Mouse (Mus musculus) right cerebral cortex, postnatal 10 days (tissue): ENCODE results near the gene Maats1.

Experiments
- DNase-seq, 2 experiments: peaks; one replicate each; pipeline ENCODE4 v3.0.0; 2021; ENCODE audit warnings: low spot score in 2 of 2

Gene Maats1

DNA sequence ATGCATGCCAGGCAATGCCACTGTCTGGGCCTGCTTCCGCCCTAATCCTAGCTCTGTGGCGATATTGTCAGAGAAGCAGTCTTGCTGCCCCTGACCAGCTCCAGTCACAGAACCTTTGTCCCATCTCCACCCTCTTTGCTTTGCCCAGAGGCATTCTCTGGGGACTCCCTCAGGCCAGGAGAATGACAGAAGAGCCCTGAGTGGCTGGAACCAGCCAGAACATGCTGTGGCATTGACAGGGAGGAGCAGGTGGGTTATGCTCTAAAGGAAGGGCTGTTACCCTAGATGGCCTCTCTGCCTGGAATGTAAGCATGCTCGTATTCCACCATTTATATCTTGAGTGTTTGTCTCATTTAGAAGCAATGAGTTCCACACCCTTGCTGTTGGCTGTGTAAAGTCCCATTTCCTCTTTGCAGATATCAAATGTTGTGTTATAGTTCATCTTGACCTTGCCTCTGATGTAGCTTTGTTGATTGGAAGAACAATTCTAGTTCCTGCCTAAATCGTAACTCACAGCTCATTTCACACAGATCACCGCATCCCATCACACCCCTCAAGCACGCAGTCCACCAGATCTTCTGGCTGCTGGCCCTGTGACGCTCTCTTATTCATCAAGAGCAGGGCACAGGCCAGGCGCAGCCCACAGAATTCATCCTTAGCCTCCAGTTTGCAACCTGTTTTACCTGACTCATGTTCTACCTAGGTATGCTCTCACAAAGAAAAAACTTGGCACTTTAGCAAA, 28.9 kb upstream of the Maats1 start:
- no peak for DNase-seq

- DNase-seq: no peak
These were observed 28.1 kb upstream of the Maats1 start for GRCm38 (mm10) chr16:38369992-38370484.

GRCm38 (mm10) chr16:38369431-38369830, 27.5 kb upstream of the Maats1 start:
- no peak for DNase-seq

DNA sequence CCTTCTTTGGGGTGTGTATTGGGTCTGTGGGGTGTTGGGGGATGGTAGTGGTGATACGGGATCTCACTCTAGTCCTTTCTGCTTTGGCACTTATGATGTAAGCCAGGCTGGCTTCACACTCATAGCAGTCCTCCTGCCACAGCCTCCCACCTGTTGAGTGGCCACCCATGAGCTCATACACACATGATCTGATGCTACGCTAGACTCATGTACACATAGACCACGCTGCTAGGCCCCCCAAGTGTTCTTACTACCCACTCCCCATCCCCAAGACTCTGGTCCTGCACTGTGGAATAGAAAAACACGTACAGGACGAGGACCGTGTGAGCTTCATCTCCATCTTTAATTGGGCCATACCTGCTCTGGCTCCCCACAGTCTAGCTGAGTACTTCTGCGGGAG, 27.1 kb upstream of the Maats1 start:
- no peak for DNase-seq

DNA sequence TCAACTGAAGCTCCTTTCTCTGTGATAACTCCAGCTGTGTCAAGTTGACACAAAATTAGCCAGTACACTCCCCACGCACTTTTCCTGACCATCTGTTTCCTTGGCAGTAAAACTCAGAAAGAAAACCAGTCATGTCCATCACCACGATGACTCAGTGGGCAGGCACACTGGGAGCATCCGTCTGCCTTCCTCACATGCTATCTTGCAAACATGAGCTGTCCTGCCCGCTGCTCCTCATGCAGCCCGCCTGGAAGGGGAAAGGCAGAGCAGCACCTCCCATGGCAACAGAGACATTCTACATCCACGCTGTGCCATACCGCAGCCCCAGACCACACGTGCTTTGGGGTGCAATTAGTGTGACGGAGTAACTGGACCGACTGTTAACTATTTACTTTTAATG, 26.4 kb upstream of the Maats1 start:
- DNase-seq: peak; percentile 71 to 86

DNA sequence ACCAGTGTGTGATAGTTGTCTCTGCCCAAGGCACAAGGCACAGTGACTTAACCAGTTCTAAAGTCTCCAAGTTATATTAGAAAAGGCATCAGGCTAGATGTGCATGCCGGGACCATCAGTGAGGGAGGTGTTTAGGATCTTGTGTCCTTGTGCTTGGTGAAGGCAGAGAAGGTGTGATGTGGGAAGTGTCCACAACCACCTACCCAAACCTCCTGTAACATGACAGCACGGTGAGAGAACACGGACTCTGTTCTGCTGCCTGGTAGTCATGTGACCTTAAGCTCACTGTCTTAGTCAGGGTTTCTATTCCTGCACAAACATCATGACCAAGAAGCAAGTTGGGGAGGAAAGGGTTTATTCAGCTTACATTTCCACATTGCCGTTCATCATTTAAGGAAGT, 24.3 kb upstream of the Maats1 start:
- no peak for DNase-seq

GRCm38 (mm10) chr16:38365390-38365789, 23.4 kb upstream of the Maats1 start:
- no peak for DNase-seq

DNA sequence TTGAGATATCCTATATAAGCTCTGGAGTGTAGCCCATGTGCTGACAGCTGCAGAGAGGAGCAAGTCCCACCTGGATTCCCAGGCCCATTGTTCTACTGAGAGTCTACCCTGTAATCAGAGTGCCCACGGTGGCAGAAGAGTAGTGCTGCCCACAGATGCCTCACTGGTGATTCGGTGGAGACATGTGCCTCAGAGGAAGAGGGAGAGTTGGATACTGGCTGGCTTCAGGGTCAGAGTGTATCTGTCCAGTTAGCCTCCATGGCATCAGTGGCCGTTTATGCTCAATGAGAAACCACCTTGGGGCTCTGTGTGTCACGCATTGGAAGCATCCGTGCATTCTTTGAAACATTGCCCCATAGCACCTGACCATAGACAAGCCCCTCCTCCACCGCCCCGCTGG, 21.7 kb upstream of the Maats1 start:
- no peak for DNase-seq

DNA sequence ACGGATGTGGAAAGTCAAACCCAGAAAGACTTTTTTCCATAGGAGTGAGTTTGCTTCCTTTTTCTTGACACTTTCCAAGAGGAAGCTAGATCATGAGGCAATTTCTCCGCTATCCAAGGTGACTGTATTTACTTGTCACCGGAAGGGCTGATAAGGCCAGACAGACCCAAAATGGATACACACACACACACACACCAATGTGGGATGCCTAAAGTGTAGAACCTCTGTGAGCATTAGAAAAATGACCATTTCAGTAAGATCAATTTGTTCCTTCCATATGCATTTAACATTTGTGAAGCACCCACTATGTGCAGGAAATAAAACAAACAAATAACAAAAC, 21.3 kb upstream of the Maats1 start:
- no peak for DNase-seq

DNA sequence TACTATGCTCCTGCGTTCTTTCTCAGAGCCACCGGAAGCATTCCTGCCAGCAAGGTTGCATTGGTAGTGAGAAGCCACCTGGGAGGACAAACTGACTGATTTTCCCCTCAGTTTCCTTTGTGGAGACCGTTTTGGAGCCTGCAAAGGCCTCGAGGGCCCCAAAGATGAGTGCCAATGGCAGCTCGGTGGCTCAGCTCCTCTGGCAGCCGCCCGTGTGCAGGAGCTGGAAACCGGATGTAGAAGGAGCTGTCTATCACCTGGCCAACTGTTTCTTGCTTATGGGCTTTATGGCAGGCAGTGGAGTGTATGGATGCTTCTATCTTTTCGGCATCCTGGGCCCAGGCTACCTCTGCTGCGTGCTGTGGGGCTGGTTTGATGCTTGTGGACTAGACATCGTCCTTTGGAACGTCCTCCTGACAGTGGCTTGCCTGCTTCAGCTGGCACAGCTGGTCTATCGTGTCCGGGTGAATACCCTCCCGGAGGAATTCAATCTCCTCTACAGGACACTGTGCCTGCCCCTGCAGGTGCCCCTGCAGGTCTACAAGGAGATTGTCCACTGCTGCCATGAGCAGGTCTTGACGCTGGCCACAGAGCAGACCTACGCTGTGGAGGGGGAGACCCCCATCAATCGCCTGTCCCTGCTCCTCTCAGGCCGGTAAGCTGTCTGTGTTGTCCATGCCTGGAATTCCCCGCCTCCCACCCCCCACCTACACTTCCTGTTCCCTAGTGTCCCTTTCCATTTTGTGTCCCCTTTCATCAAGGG, 20.7 kb upstream of the Maats1 start:
- no peak for DNase-seq

GRCm38 (mm10) chr16:38361933-38362332, 20.0 kb upstream of the Maats1 start, which contains the start of gene Popdc2:
TSS of gene Popdc2 (plus strand) at chr16:38362209.
- no peak for DNase-seq

DNA sequence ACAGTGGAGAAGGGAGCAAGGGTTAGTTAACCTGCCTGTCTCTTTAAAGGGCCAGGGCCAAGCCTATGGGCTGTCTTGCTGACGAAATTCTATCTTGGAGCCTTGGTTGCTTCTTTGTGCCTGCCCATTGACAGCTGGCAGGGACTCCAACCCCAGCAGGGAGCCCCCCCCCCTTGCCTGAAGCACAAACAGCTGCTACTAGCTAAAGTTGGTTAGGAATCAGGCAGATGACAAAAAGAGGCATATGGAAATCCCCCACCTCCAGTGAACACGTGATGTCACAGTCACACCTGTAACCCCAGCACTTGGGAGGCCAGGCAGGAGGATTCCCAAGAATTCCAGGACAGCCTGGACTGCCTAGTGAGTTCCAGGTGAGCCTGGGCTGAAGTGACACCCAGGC, 18.4 kb upstream of the Maats1 start:
- DNase-seq: no peak

GRCm38 (mm10) chr16:38359857-38360256, 17.9 kb upstream of the Maats1 start:
- no peak for DNase-seq

- no peak for DNase-seq
These were observed 17.3 kb upstream of the Maats1 start for GRCm38 (mm10) chr16:38359241-38359640.

DNA sequence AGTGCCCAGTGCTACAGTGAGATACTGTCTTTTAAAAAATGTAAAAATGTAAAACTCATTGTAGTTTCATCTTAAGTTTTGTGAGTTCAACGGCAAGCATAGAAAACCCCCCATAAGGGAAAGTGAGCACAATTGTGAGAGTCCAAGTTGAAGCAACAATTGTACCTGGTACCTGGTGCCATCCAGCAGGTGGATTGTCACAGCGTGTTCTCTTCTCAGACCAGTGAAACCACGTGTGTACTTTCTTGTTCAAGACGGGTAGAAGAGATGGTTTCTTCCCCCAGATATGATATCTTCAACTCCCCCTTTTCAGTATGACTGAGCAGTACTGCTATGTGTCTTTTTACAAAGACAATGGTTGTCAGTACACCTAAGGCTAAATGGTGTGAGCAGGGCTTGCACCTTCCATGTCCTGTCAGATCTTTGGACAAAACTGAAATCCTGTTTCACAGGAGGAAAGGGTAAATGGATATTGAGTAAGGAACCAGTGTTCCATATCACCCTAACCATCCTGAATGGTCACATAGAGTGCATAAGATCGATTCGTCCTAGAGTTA, 16.4 kb upstream of the Maats1 start:
- no peak for DNase-seq

- no peak for DNase-seq
These were observed 12.4 kb upstream of the Maats1 start for GRCm38 (mm10) chr16:38354185-38354913.

DNA sequence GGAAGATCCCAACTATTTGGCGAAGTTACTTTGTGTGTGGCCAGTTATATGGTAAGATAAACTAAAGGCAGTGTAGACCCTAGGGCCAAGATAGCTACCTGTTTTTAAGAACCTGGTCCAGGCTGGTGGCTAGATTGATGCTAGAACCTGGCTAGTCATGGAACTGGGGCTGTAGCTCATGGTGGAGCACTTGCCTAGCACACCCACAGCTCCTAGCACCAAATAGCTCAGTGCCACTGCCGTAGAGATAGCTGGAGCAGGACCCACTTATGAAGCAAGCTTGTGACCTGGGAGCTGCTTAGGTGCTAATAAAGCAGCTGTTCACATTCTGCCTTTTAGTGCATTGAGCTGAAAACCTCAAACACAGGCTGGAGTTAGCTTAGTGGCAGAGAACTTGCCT, 11.7 kb upstream of the Maats1 start:
- no peak for DNase-seq

- DNase-seq: no peak
These were observed 10.9 kb upstream of the Maats1 start for GRCm38 (mm10) chr16:38352851-38353250.

- no peak for DNase-seq
These were observed 10.1 kb upstream of the Maats1 start for GRCm38 (mm10) chr16:38352031-38352430.

DNA sequence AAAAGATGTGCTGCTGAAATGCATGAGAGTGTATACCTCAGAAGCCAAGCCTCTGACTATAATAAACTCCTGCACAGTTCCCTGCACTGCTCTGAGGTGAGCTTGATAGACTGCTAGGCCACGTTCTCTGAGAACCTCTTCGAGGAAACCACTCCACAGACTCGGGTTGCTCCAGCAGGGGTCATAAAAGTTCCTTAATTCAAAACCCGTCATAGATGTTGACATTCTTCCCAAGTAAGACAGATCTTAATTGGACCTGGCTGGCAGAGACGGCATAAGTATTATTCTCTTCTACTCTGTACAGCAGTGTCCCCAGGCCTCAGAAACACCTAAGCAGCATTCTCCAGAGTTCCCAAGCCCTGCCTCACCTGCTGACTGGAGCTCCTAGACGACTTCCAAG, 9.0 kb upstream of the Maats1 start:
- no peak for DNase-seq

GRCm38 (mm10) chr16:38350361-38350855, 8.5 kb upstream of the Maats1 start:
- DNase-seq: no peak

DNA sequence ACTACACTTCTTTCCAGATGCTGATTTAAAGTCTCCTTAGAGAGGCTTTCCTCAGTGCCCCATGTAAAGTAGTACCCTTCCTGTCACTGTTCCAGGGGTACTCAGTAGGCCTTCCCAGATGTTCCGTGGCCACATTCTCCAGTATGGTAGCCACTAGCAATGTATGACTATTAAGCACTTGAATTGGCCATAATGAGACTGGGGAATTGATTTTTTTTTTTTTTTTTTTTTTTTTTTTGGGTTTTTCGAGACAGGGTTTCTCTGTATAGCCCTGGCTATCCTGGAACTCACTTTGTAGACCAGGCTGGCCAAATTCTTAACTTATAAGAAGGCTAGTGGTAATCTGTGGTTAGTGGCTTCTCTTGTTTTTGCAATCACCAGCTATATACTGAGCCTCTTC, 7.9 kb upstream of the Maats1 start:
- no peak for DNase-seq
